Mouse (Mus musculus): ENCODE results near the gene Dmrta1.
"Not testable (repeated sequence)": the region's sequence is repeated elsewhere in the genome, so short reads cannot be mapped to it uniquely, and the experiment has no call there.

Gene Dmrta1

GRCm38 (mm10) chr4:89679195-89679594 lies at the start of gene Dmrta1:
Dmrta1 (plus strand) TSS chr4:89679436.
- no peak for DNase-seq (ENCODE audit: low spot score)

GRCm38 (mm10) chr4:89630374-89631079 lies 48.7 kb upstream of the Dmrta1 start:
- no peak for DNase-seq (ENCODE audit: low spot score)

- DNase-seq (ENCODE audit: low spot score): no peak
These were observed 47.7 kb upstream of the Dmrta1 start for GRCm38 (mm10) chr4:89631560-89631959.

- no peak for DNase-seq (ENCODE audit: low spot score)
These were observed 40.6 kb upstream of the Dmrta1 start for GRCm38 (mm10) chr4:89638651-89639050.

- DNase-seq (ENCODE audit: low spot score): no peak
These were observed 34.8 kb upstream of the Dmrta1 start for GRCm38 (mm10) chr4:89644235-89645115.

- DNase-seq (ENCODE audit: low spot score): no peak
These were observed 28.6 kb upstream of the Dmrta1 start for GRCm38 (mm10) chr4:89650352-89651311.

GRCm38 (mm10) chr4:89651312-89651686 lies 27.9 kb upstream of the Dmrta1 start:
- no peak for DNase-seq (ENCODE audit: low spot score)

- no peak for DNase-seq (ENCODE audit: low spot score)
These were observed 27.5 kb upstream of the Dmrta1 start for GRCm38 (mm10) chr4:89651779-89652178.

GRCm38 (mm10) chr4:89663406-89663805 lies 15.8 kb upstream of the Dmrta1 start:
- DNase-seq (ENCODE audit: low spot score): no peak

GRCm38 (mm10) chr4:89674711-89675110 lies 4.5 kb upstream of the Dmrta1 start:
- DNase-seq (ENCODE audit: low spot score): no peak

- no peak for DNase-seq (ENCODE audit: low spot score)
These were observed 1.3 kb upstream of the Dmrta1 start for GRCm38 (mm10) chr4:89677903-89678302.

DNA sequence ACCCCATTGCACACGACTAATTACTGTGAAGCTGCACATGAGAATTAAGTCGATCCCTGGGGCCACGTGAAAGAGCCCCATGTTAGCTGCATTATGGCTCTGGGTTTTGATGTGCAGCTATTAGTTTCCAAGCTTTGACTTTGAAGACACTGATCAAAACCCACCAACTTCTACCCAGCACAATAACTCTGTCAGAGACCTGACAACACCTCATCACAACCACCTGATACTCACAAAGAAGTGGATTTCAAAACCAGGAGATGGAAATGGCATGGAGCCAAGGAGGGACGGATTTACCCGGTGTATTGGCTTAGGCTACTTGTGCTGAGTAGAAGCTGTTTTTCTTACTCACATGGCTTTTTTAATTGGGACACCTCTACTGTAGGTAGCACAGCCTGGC lies 523 bp upstream of the Dmrta1 start:
- DNase-seq (ENCODE audit: low spot score): no peak

- DNase-seq (ENCODE audit: low spot score): no peak
These were observed 8.9 kb downstream of the Dmrta1 start for GRCm38 (mm10) chr4:89687961-89688803.

DNA sequence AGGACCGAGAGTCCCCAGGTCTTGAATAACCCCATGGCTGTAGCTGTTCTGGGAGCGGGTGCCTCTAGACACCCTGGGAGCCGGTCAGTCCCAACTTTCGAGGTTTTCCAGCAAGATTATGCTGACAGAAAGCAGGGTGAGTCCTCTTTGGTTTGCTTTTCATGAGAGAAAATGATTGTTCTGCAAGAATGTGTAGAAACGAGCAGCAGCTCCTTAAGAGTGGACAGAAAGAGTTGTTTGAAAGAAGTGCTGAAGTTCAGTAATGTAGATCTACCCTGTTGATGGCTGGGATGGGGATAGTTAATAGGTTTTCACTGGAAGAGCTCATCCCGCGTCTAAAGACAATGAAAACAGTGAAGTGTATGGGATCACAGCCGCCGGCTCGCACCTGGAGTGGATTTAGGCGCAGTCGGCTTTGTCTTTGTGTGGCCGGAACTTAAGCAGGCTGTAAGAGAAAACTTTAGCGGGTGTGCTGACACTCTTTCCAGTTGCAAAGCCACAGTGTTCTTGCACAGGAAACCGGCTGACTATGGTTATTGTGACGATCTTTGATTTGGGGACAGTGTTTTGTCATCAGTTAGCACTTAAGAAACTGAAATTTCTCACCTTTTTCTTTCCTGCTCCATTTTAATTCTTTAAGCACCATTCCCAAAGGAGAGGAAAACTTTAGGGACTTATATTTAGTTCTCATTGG lies 9.7 kb downstream of the Dmrta1 start:
- no peak for DNase-seq (ENCODE audit: low spot score)

DNA sequence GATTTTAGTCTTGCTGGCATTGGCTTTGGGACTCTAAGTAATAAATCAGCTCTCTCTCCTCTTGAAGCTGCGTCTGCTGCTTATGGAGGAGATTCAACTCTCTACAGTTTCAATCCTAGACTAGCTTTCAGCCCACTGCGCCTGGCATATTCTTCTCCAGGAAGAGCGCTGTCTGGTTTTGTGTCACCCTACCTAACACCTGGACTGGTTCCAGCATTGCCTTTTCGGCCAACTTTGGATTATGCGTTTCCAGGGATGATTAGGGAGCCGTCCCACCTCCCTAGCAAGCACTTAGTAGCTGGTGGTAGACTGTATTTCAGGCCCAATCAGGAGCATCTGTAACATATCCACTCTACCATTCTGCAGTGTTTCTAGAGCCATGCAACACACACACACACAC lies 12.7 kb downstream of the Dmrta1 start:
- DNase-seq (ENCODE audit: low spot score): no peak

DNA sequence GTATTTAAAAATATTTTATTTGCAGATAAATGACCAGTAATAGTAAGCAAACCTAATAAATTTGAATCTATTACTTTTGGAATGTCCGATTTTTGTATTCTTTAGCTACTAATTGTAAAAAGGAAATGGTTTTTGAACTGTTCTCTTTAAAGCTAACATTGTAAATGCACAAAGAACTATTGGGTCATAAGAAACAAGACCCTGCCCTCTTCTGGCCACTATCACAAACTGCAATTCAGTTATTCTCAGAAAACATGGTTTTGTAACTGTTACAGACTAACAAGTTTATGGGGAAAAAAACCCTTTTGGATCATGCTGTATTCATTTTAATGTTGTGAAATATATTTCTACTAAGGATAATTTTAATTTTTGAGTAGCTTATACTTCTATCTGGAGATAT lies 13.5 kb downstream of the Dmrta1 start:
- no peak for DNase-seq (ENCODE audit: low spot score)

GRCm38 (mm10) chr4:89695589-89695988 lies 16.4 kb downstream of the Dmrta1 start:
- no peak for DNase-seq (ENCODE audit: low spot score)

GRCm38 (mm10) chr4:89697951-89698350 lies 18.7 kb downstream of the Dmrta1 start:
- DNase-seq (ENCODE audit: low spot score): no peak

DNA sequence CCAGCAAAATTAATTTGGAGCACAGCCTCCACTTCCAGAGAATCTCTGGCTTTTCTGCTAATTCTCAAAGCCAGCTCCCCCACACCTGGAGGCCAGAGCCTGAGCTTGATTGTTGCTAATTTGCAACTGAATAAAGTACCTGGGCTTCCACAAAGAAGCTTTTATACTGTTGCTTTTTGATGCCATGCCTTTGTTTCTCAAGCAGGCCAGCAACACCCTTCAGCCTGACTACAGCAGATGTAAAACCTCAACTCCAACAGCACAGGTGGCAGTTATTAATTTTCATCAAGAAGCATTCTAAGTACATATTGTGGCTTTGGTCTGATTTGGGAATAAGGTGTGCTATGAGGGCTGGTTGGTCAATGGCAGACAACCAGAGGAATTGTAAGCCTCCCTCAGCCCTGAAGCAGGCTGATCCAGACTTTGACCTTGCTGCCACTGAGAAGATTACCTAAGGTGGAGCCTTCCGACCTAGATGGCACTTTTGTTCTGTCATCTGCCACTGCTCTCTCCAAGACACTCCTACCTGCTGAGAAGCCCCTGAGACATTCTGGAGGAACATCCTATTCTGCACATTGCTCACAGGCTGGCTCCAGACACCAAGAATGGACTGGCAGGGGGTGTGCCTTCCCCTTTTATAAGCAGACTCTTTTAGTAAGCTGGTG lies 44.4 kb downstream of the Dmrta1 start:
- DNase-seq (ENCODE audit: low spot score): not testable (repeated sequence)
